Mouse (Mus musculus): ENCODE measurements at regions not wholly inside any gene's neighbourhood (a gene's known extent, or its start where the extent isn't known, plus 50 kb on each side); places are given as distances from the start of the nearest gene placed in this dataset.

GRCm38 (mm10) chr4:69971721-69972120 lies 438.5 kb downstream of the Cdk5rap2 start:
- no peak for DNase-seq (ENCODE audit: low spot score)

- no peak for DNase-seq (ENCODE audit: low spot score)
These were observed 441.8 kb downstream of the Cdk5rap2 start for GRCm38 (mm10) chr4:69968424-69968823.
